Mouse (Mus musculus) heart, adult 2 months (tissue): ENCODE results near the gene Ptk6.

Experiments used
- CTCF ChIP-seq: fragments of 200-600 bp; IDR thresholded peaks from 2 replicates; pipeline ENCODE4 v1.8.1; 2022; ENCODE audit warnings: antibody characterized with exemption, mild to moderate bottlenecking, moderate library complexity
- POLR2A ChIP-seq: fragments of 200-500 bp; IDR thresholded peaks from 2 replicates; pipeline ENCODE4 v1.6.1; 2011; ENCODE audit warnings: mild to moderate bottlenecking, low read depth, low read length, control low read depth; ENCODE audit not compliant: insufficient read depth

DNA sequence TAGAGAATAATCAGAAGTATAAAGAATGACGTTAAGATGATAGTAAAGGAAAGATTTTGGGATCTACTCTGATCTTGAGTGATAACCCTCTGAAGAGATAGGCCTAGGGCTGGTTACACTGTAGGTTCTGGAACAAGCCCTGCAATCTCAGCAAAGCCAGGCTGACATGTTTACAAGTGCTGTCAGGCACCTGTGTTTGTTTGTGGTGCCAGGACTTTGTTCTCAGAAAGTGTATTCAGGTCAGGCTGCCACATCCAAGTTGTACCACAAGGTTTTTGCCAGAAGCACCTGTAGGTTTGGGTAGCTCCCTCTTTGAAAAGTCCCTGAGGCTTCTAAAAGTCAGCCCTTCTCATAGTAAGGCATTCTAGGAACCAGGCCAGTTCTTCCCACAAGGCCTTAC lies 13.3 kb downstream of the Ptk6 start:
- TF ChIP-seq CTCF (no peak), POLR2A (no peak)
